Mouse (Mus musculus) lung, postnatal 0 days (tissue): ENCODE data around the gene Sez6.

Experiments used
- CTCF ChIP-seq: IDR thresholded peaks from 2 replicates; pipeline ENCODE4 v1.5.1; 2016; ENCODE audit warnings: antibody characterized with exemption, mild to moderate bottlenecking
- EP300 ChIP-seq: IDR thresholded peaks from 2 replicates; pipeline ENCODE4 v1.6.1; 2016; ENCODE audit warnings: antibody characterized with exemption, mild to moderate bottlenecking, control low read depth

GRCm38 (mm10) chr11:77934568-77935311 is 4.1 kb downstream of the Sez6 start:
- no peak for TF ChIP-seq CTCF
- TF ChIP-seq EP300 = no peak
